Mouse (Mus musculus): ENCODE measurements around the gene Abcc6. TPM values are rescaled to one million over a fixed set of nuclear protein-coding genes. Genes with fewer than 3 reads are reported as not detected.
A peak's percentile ranks its signal among the peaks of the same experiment; 100 is the strongest.
"Not testable (repeated sequence)": the region's sequence is repeated elsewhere in the genome, so short reads cannot be mapped to it uniquely, and the experiment has no call there.

Abcc6 gene
- total RNA-seq, 2 experiments from 2014 or later, result 1.4 to 2.1 TPM

DNA sequence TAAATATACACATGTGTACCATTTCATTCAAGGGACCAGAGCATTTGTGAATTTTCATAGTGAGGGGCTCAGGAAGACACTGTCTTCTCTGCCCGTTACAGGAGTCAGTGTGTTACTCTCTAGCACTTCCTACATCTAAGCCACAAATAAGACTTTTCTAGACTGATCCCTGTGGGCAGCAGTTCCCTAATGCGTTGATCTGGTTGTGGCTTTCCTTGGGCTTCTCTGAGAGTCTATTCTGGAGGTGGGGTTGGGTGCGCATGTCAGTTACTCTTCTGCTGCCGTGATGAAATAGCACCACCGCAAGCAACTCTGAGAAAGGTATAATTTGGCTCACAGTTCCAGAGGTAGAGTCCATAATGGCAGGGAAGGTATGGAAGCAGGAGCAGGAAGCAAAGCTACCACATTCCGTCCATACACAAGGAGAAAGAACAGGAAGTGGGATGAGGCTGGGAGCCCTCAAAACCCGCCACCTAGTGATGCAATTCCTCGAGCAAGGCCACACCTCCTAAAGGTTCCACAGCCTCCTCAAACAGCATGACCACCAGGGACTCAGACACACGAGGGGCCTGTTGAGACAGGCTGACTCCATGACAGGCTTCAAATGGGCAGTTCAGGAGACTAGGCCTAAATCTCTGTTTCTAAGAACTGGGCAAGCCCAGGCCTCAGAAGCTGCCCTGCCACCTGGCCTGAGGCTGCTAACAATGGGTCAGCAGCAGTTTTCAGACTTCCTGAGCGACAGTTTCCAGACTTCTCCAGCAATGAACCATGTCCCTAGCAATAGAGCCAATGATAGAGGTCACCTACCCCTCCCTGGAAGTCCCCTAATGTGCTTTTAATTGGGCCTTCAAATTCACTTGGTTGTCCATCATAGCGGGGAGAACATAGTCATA, 58.0 kb downstream of the Abcc6 start:
- H3K27ac ChIP-seq, result no peak overlapping the region
- no peak overlapping the region for H3K4me3 ChIP-seq

DNA sequence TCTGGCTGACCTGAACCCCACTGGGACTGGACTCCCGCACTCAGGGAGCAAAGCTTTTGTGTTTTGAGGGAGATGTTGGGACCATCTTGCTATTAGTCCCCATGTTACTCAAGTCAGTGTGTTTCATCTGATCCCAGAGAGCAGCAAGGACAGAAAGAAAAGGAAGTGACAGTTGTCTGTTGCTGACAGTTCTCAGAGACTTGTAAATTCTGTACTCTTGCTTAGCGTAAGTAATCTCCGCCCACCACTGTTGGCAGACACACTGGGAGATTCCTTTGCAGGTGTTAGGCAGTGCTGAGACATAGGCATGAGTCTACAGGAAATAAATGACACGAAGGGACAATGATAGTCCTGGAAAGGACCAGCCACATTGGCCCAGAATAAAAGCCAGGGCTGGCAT, 73.5 kb downstream of the Abcc6 start:
- intact Hi-C loops (cut with DNase I), result no loop called here
- TF ChIP-seq CTCF (IDR thresholded peaks at IDR 0.05), result no peak
- no peak for DNase-seq (ENCODE audit: extremely low spot score in 1 of 2, low spot score in 2 of 2)
- no peak overlapping the region for H3K4me3 ChIP-seq
- no peak overlapping the region for H3K27ac ChIP-seq

More for the DNA sequence above, 58.0 kb downstream of the Abcc6 start:
- intact Hi-C loops (cut with DNase I), result no loop called here
- no peak for TF ChIP-seq CTCF (IDR thresholded peaks at IDR 0.05)
- DNase-seq (ENCODE audit: extremely low spot score in 1 of 2, low spot score in 2 of 2), result no peak

DNA sequence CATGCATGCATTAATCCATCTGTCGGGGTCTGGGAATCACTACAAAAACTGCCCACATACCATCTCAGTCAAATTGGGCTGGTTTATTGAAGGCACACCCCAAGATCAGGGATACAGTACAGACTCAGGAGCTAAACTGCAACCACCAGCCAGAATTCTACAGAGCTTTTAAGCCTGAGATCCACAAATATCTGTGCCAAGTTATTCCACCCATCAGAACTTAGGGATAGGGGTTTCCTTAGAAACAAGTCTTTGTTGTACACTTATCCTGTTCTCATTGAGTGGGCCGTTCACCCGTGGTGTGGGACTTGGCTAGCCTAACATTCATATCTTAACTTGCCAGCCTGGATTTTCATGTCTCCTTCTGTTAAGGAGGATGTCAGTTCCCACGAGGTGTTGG, 81.0 kb downstream of the Abcc6 start:
- no peak for DNase-seq (ENCODE audit: extremely low spot score in 1 of 2, low spot score in 2 of 2)
- no peak for TF ChIP-seq CTCF (IDR thresholded peaks at IDR 0.05)
- Histone ChIP-seq H3K27ac (no peak overlapping the region), H3K4me3 (no peak overlapping the region)
- intact Hi-C loops (cut with DNase I), result no loop called here

DNA sequence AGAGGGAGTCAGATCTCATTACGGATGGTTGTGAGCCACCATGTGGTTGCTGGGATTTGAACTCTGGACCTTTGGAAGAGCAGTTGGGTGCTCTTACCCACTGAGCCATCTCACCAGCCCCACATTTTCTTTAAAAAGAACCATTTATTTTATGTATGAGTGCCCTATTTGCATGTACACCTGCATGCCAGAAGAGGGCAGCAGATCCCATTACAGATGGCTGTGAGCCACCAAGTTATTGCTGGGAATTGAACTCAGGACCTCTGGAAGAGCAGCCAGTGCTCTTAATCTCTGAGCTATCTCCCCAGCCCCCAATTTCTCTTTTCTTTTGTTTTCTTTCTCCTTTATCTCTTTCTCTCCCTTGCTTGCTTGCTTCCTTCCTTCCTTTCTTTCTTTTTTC, 86.8 kb downstream of the Abcc6 start:
- DNase-seq (ENCODE audit: extremely low spot score in 1 of 2, low spot score in 2 of 2); H3K4me3 ChIP-seq; H3K27ac ChIP-seq: not testable (repeated sequence)
- TF ChIP-seq CTCF (IDR thresholded peaks at IDR 0.05), result peak; percentile 55
- intact Hi-C loops (cut with DNase I), result loop anchor here (2.0 kb wide), 1 partner anchor 66 kb away; no protein-coding TSS in a partner anchor

DNA sequence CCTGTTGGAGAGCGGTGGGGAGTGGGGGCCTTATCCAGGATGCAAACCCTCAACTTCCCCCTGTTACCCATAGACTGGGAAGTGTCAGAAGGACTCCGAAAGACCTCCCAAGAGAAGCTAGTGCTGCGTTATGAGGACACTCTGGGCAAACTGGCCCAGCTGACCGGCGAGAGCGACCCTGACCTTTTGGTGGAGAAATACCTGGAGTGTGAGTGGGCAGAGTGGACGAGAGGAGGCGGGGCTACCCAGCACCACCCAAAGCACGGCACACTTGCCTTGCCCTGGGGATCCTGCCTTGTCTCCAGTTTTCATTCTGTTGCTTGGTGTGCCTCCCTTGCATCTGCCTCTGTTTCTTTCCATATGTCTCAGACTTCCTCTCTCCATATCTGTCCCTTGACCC, 88.1 kb downstream of the Abcc6 start:
- no peak for DNase-seq (ENCODE audit: extremely low spot score in 1 of 2, low spot score in 2 of 2)
- Histone ChIP-seq H3K27ac (no peak overlapping the region), H3K4me3 (no peak overlapping the region)
- TF ChIP-seq CTCF (IDR thresholded peaks at IDR 0.05), result no peak
- intact Hi-C loops (cut with DNase I), result loop anchor here (2.0 kb wide), 1 partner anchor 67 kb away; no protein-coding TSS in a partner anchor

DNA sequence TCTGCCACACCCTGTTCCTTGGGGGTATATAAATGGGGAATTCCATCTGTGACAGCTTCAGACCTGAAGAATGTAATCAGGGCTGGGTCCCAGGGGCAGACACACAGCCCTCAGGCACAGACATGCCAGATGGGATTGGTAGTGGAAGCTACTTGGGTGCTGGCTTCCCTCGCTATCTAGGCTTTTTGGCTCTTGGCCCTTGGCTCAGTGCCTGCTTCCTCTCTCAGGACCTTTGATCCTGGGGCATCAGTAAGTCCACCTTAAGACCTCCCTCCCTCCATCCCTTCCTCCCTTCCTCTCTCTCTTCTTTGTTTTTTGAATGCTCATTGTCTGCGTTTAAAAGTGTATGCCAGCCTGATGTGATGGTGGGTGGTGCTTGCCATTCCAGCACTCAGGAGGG, 90.3 kb downstream of the Abcc6 start:
- Histone ChIP-seq H3K27ac (no peak overlapping the region), H3K4me3 (no peak overlapping the region)
- intact Hi-C loops (cut with DNase I), result loop anchor here (5.0 kb wide), 1 partner anchor 343 kb away; no protein-coding TSS in a partner anchor
- TF ChIP-seq CTCF (IDR thresholded peaks at IDR 0.05), result no peak
- DNase-seq (ENCODE audit: extremely low spot score in 1 of 2, low spot score in 2 of 2), result no peak

DNA sequence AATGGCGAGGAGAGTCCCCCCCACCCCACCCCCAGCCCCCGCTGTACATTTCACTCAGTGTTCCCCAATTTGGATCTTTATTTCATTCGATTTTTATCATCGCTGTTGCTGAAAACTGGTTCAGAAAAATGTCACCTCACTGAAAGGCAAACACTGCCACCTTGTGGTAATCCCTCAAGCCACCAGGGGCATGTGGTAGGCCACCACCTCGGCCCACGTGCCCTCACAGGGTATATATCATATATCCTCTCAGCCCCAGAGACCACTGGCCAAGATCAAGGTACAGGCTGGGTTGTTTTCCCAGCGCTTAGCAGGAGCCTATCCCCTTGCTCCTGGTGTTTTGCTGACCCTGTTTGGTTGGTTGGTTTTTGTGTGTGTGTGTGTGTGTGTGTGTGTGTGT, 95.0 kb downstream of the Abcc6 start:
- intact Hi-C loops (cut with DNase I), result loop anchor here (1.0 to 5.0 kb wide), 3 partner anchors 63 to 338 kb away; partner anchors contain the start of gene Kdelr1
- Histone ChIP-seq H3K4me3 (no peak overlapping the region), H3K27ac (no peak overlapping the region)
- peak in 1 of 2 experiments; percentile 61 for DNase-seq (ENCODE audit: extremely low spot score in 1 of 2, low spot score in 2 of 2)
- TF ChIP-seq CTCF (IDR thresholded peaks at IDR 0.05), result peak; percentile 68

DNA sequence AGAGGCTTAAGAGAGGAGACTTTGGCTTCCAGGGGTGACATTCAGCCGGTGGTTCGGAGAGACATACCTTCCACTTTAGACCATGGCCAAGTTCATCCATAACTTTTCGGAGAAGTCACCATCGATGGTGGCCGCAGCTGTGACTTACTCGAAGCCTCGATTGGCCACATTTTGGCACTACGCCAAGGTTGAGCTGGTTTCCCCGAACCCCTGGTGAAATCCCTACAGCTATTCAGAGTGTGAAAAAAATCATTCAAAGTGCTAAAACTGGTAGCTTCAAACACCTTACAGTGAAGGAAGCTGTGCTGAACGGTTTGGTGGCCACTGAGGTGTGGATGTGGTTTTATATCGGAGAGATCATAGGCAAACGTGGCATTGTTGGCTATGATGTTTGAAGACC, 96.3 kb downstream of the Abcc6 start:
- not testable (repeated sequence) for H3K27ac ChIP-seq; DNase-seq (ENCODE audit: extremely low spot score in 1 of 2, low spot score in 2 of 2); H3K4me3 ChIP-seq
- intact Hi-C loops (cut with DNase I), result loop anchor here (2.0 kb wide), 1 partner anchor 195 kb away; no protein-coding TSS in a partner anchor

DNA sequence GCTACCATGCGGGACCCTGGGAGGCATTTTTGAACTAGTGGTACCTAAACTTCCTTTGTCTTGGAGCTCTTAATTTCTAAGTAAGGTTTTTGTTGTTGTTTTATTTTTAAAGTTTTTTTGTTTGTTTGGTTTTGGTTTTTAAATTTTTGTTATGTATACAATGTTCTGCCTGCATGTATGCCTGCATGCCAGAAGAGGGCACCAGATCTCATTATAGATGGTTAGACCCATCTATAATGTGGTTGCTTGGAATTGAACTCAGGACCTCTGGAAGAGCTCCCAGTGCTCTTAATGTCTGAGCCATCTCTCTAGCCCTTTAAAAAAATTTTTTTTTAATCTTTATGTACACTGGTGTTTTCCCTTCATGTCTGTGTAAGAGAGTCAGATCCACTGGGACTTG, 100.4 kb downstream of the Abcc6 start:
- H3K27ac ChIP-seq, result no peak overlapping the region
- intact Hi-C loops (cut with DNase I), result no loop called here
- no peak for DNase-seq (ENCODE audit: extremely low spot score in 1 of 2, low spot score in 2 of 2)
- no peak overlapping the region for H3K4me3 ChIP-seq
- peak; percentile 35 for TF ChIP-seq CTCF (IDR thresholded peaks at IDR 0.05)

DNA sequence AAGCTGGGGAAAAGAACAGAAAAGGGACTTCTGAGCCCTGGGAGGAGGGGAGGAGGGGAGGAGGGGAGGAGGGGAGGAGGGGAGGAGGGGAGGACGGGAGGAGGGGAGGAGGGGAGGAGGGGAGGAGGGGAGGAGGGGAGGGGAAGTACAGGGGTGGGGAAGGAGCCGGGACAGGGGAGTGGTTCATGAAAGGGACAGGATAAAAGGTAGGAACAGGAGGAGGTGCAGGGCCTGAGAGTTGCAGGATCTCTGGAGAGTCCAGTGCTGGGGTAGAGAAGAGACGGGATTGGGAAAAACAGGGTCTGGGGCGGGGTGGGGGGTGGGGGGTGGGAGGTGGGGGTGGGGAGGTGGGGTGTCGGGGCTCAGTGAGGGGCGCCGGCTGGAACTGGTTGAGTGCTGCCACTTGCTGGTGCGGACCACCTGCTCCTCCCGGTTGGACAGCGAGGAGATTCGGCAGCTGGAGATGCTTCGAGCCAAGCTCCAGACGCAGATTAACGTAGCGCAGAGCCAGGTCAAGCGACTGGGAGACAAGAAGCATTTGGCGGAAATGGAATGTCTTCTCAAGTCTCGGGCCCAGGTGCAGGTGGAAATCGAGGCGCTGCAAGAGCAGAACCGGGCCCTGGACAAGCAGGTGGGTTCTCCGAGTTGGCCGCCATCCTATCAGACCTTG, 101.3 kb downstream of the Abcc6 start:
- intact Hi-C loops (cut with DNase I), result no loop called here
- no peak for TF ChIP-seq CTCF (IDR thresholded peaks at IDR 0.05)
- Histone ChIP-seq H3K27ac (no peak overlapping the region), H3K4me3 (no peak overlapping the region)
- DNase-seq (ENCODE audit: extremely low spot score in 1 of 2, low spot score in 2 of 2), result no peak

DNA sequence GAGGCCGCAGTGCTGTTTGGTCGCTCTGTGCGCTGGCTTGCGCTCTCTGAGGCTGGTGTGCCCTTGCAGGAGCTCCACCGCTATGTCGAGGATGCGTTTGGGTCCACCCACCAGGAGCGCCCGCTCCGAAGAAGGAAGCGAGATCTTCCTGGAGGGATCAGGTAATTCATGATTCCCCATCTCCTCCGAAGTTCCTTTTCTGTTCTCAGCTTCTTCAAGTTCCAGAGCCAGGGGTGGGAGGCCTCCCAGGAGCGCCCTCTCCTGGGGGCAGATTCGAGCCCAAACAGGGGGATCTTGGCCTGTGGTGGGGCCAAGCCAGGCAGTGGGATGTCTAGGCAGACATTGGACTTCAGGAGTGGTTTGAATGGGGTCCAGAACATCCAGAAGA, 105.7 kb downstream of the Abcc6 start:
- Histone ChIP-seq H3K27ac (no peak overlapping the region), H3K4me3 (no peak overlapping the region)
- no peak; the same call in none of the 2 replicates for TF ChIP-seq CTCF (IDR thresholded peaks at IDR 0.05)
- intact Hi-C loops (cut with DNase I), result no loop called here
- DNase-seq (ENCODE audit: extremely low spot score in 1 of 2, low spot score in 2 of 2), result no peak

DNA sequence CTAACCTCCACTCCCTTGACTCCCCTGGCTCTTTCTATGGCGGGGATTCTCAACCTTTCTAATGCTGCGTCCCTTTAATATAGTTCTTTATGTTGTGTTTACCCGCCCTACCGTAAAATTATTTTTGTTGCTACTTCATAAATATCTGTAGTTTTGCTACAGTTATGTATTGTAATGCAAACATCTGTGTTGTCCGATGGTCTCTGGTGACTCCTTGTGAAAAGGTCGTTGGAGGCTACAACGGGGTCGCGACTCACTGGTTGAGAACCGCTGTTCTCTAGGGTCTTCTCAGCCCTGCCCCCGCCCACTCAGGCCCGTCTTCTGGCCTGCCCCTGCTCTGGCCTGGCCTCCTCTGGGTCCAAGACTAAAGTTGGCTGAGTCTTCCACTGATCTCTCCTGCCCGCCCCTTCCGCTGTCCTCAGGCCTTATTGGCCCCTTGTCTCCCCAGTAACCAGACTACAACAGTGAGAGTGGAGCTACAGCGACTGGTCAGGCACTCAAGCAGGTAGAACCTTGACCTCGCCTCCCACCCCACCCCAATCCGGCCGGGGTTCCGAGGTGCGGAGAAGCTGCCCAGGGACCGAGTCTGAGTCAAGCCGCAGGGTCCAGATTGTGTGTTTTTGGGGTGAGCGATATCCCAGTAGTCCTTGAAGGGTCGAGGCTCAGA, 106.2 kb downstream of the Abcc6 start, which contains the start of gene Ccdc114:
Gene Ccdc114 (plus strand): TSS at position 311 of the 667 bp plus-strand sequence.
- H3K27ac ChIP-seq, result peak within 1 kb of the TSS; percentile 89
- DNase-seq (ENCODE audit: extremely low spot score in 1 of 2, low spot score in 2 of 2), result no peak
- peak within 1 kb of the TSS; percentile 53 for H3K4me3 ChIP-seq
- TF ChIP-seq CTCF (IDR thresholded peaks at IDR 0.05), result no peak
- intact Hi-C loops (cut with DNase I), result loop anchor here (2.0 kb wide), 1 partner anchor 27 kb away; the partner anchor contains the start of genes Syngr4 and Tmem143
